8 mouse cellular contexts compared by ENCODE assay signal in the genomic region with DNA sequence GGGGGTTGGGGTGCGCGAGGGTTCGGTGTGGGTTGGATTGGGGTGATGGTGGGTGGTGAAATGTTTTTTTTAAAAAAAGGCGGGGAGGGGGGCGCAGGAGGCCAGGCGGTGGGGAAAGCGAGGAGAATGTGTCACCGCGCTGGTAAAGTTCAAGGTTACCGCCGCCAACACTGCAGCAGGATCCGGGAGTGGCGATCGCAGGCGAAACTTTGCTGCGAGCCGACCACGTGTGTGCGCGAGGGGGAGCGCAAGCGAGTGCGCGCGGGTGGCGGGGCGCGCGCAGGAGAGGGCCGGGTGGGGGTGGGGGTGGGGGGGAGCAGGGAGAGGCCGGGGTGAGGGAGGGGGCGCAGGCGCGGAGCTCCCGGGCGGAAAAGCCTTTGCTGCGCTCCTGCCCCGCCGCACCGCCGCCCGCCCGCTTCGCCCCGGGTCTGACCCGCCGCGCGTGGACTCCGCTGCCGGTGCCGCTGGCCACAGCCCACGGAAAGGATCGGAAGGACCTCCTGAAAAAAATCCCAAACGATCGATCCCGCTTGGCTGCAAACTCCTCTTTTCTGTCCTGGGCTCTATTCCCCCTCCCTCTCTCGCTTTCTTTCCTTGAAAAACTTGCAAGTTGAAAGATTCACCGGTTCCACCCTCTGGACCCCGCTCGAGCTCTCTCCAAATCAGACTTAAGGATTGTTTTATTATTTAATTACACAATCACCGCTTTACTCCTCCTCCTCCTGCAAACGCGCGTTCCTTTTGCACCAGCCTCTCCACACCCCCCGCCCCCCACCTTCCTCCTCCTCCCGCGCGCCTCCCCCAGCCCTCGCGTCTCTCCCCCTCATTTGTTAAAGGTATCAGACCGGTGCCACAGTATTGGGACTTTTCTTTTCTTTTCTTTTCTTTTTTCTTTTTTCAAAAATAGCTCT.
DNase-seq lines count a peak whose midpoint lies in the region; ATAC-seq lines count a peak whose summit lies in the region.

No protein-coding gene starts in this region.

- H3K9me3 ChIP-seq in hindbrain, embryonic 13.5 days = no peaks in the 10 kb centered on the region

- under 1% methylated on average over 50 of the region's 72 CpGs for WGBS in hindbrain, embryonic 13.5 days

- H3K4me2 ChIP-seq in hindbrain, embryonic 13.5 days = peak overlapping the region; percentile 94

- peak; percentile 95 for DNase-seq in R1 (ENCODE audit: low read depth, low spot score)
- DNase-seq in cerebellum, adult 9-10 months = peak; percentile 85
- peak; percentile 66 to 70 for DNase-seq in frontal cortex, postnatal 36 days (ENCODE audit: low spot score in 2 of 2)
- peak; percentile 70 to 71 for DNase-seq in layer of hippocampus, postnatal 36 days
- peak; percentile 84 for DNase-seq in lung, postnatal 36 days
- DNase-seq in skeletal muscle tissue, adult 2 months (ENCODE audit: low read depth, low spot score) = peak; percentile 83

- H3K36me3 ChIP-seq in hindbrain, embryonic 13.5 days = no peaks in the 10 kb centered on the region

- H3K4me3 ChIP-seq in hindbrain, embryonic 13.5 days = peak overlapping the region; percentile 84

- H3K4me1 ChIP-seq in hindbrain, embryonic 13.5 days (replicated peaks) = peaks cover 23% of the 10 kb centered on the region

- peak overlapping the region; percentile 99 for H3K27ac ChIP-seq in hindbrain, embryonic 13.5 days

- peak; percentile 41 for ATAC-seq in hindbrain, embryonic 13.5 days (ENCODE audit: low FRiP score)
- ATAC-seq in erythroid progenitor cell, adult 5-6 weeks (replicated peaks; ENCODE audit: low FRiP score, poor library complexity, severe bottlenecking) = no peak

- H3K27me3 ChIP-seq in hindbrain, embryonic 13.5 days = peaks cover 5% of the 10 kb centered on the region; the same call in 1 of the 2 replicates

- H3K9ac ChIP-seq in hindbrain, embryonic 13.5 days = peak overlapping the region; percentile 99
